Mouse (Mus musculus) embryonic fibroblast, embryonic 13.5 days (primary cell): Measurements from ENCODE around the gene Tdrd7. TPM values are rescaled to one million over a fixed set of nuclear protein-coding genes. Genes with fewer than 3 reads are reported as not detected.

Experiments used
- H3K27ac ChIP-seq: 2 replicates; pipeline ENCODE4 v1.5.1; 2012; ENCODE audit warnings: low read length, control low read depth, inconsistent platforms; ENCODE audit not compliant: insufficient read depth
- H3K4me1 ChIP-seq: 2 replicates; pipeline ENCODE4 v1.6.1; 2011; ENCODE audit warnings: low read length; ENCODE audit not compliant: control insufficient read depth, insufficient read depth
- H3K4me3 ChIP-seq: 2 replicates; pipeline ENCODE4 v1.5.1; 2011; ENCODE audit warnings: mild to moderate bottlenecking, control low read depth, low read length; ENCODE audit not compliant: insufficient read depth
- CTCF ChIP-seq: IDR thresholded peaks from 2 replicates; pipeline ENCODE4 v1.5.1; 2011; ENCODE audit warnings: mild to moderate bottlenecking, control low read depth, low read length, moderate library complexity, borderline replicate concordance; ENCODE audit not compliant: insufficient read depth
- POLR2A ChIP-seq: IDR thresholded peaks from 2 replicates; pipeline ENCODE4 v1.6.1; 2011; ENCODE audit warnings: low read depth, mild to moderate bottlenecking, control low read depth, low read length, moderate library complexity
- polyA plus RNA-seq: library from polyadenylated mRNA; stranded (reverse); fragments of >200 nt; gene quantifications from 2 replicates; pipeline ENCODE4 v1.2.4, GENCODE M21; 2011; ENCODE audit warnings: low read depth; ENCODE audit not compliant: missing spikeins, insufficient read length

Tdrd7 gene
- polyA plus RNA-seq, 1 experiment: 22.0 TPM

- TF ChIP-seq POLR2A (no peak), CTCF (no peak)
- H3K27ac ChIP-seq: no peak overlapping the region
- no peaks in the 10 kb centered on the region for H3K4me1 ChIP-seq
- no peak overlapping the region for H3K4me3 ChIP-seq
These were observed 96.3 kb downstream of the Tdrd7 start for GRCm38 (mm10) chr4:46061259-46061962.

- no peak overlapping the region for H3K27ac ChIP-seq
- no peaks in the 10 kb centered on the region for H3K4me1 ChIP-seq
- H3K4me3 ChIP-seq: no peak overlapping the region
- no peak for TF ChIP-seq POLR2A
These were observed 98.7 kb downstream of the Tdrd7 start for GRCm38 (mm10) chr4:46063841-46064240.

GRCm38 (mm10) chr4:46064263-46064662 is 99.1 kb downstream of the Tdrd7 start:
- TF ChIP-seq POLR2A (no peak), CTCF (no peak)
- Histone ChIP-seq H3K27ac (no peak overlapping the region), H3K4me3 (no peak overlapping the region), H3K4me1 (no peaks in the 10 kb centered on the region)

DNA sequence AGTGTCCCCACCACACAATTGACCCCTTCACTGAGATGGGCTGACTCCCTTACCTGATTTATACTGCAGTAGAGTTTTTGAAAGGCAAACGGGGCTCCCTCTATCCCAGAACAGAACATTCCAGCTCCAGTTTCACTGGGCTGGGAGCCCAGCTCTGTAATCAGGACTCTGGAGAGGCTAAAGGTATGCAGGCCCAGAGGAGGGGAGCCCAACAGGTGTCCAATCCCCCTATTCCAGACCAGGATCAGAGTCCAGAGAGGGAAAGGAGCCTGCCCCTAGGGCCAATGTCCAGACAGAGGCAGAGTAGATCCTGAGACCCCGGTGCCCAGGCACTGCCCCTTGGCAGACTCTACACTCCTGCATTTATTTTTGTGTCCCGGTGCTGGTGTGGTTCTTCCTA is 99.8 kb downstream of the Tdrd7 start:
- no peak for TF ChIP-seq POLR2A
- no peak for TF ChIP-seq CTCF
- Histone ChIP-seq H3K4me1 (no peaks in the 10 kb centered on the region), H3K27ac (no peak overlapping the region), H3K4me3 (no peak overlapping the region)

DNA sequence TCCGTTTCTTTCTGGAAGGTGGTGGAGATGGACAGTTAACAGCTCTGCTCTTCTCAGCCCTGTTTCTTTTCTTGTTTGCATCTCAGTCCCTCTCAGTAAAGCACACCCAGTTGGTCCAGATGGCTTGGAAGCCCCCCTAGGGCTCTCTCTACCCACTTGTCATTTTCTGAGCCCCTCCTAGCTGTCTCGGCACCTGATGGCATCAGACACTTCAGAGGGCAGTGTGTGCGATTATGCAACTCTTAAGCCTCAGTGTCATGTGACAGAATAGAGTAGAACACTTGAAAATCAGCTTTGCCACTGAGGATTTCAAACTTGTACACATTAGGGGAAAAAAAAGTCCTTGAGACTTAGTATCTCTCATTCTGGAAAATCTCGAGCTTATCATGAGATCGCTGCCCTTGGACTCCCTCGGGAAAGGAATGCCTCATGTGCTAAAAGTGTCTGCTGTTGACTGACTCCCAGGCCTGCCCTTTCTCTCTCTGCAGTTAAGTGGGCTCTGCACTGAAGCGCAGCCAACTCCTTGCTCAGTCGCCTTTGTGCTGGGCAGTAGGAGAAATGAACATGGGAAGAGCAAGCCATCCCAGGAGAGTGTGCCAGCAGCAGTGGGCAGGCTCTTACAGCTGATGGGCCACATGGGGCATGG is 100.7 kb downstream of the Tdrd7 start:
- no peak for TF ChIP-seq CTCF
- no peak for TF ChIP-seq POLR2A
- H3K4me3 ChIP-seq: no peak overlapping the region
- H3K4me1 ChIP-seq: no peaks in the 10 kb centered on the region
- H3K27ac ChIP-seq: no peak overlapping the region

DNA sequence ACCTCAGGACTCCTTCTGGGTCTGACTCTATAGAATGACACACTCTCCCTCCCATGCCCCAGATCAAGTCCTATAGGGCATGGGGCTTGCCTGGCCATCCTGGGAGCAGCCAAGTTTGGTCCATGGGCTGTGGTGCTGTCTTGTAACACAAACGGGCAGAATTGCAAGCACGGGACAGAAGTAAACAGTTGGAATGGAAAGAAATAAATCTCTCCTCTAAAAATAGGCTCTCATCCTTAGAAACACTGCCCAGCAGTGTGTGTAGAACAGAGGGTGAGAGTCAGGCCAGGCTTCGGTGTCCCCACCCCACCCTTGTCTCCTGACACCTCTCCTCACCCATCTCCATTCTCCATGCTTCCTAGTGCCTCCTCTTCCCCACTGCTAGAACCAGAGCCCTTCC is 102.9 kb downstream of the Tdrd7 start:
- H3K4me3 ChIP-seq: no peak overlapping the region
- H3K4me1 ChIP-seq: no peaks in the 10 kb centered on the region
- TF ChIP-seq CTCF (no peak), POLR2A (no peak)
- no peak overlapping the region for H3K27ac ChIP-seq

- H3K4me1 ChIP-seq: no peaks in the 10 kb centered on the region
- no peak for TF ChIP-seq CTCF
- no peak for TF ChIP-seq POLR2A
- no peak overlapping the region for H3K4me3 ChIP-seq
- no peak overlapping the region for H3K27ac ChIP-seq
These were observed 103.4 kb downstream of the Tdrd7 start for GRCm38 (mm10) chr4:46068573-46068972.

DNA sequence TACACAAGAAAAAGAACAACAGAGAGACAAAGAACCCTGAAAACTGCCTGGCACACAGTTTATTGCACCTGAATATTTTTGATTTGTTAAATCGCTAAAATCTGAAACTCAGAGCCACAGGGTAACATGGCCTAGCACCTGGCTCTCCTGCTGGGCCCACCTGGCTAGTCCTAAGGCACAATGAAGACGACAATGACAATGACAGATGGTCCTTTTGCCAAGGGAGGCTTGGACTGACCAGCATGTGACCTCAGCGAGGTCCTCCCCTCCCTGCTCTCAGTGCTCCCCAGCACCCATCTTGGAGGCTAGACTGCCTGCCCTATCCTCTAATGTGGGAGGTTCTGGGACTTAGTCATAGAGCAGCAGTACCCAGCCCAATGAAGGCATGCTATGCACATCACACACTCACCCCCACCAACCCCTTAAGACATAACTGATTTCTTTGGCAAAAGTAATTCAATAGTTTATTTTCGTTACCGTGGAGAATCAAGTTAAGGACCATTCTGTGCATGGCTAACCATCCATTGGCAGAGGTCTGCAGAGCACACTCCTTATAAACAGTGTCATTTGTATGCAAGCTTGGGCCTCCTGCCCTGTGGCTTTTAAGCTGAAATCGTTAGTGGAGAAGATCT is 104.8 kb downstream of the Tdrd7 start:
- TF ChIP-seq POLR2A (no peak), CTCF (no peak)
- peaks cover 2% of the 10 kb centered on the region; the same call in 1 of the 2 replicates for H3K4me1 ChIP-seq
- no peak overlapping the region for H3K4me3 ChIP-seq
- H3K27ac ChIP-seq: no peak overlapping the region

- Histone ChIP-seq H3K4me1 (peaks cover 2% of the 10 kb centered on the region; the same call in 1 of the 2 replicates), H3K27ac (no peak overlapping the region)
- no peak for TF ChIP-seq POLR2A
- TF ChIP-seq CTCF: no peak
These were observed 107.5 kb downstream of the Tdrd7 start for GRCm38 (mm10) chr4:46072631-46073030.

DNA sequence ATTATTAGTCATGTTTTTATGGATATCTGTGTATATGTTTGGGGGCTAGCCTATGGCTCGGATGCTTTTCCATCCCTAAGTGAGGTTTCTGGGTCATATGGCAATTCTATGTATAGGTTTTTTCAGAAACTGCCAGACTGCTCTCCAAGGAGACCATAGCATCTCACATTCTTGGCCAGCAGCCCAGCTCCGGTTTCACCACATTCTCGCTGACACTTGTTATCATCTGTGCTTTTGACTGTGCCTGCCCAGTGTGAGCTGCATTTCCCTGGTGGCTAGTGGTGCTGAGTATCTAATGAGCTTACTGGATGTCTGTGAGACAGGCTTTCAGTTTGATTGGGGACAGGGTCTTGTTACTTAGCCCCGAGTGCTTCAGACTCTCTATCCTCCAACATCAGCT is 108.6 kb downstream of the Tdrd7 start:
- no peak overlapping the region for H3K27ac ChIP-seq
- TF ChIP-seq CTCF (no peak), POLR2A (no peak)
- H3K4me1 ChIP-seq: peaks cover 2% of the 10 kb centered on the region; the same call in 1 of the 2 replicates
- no peak overlapping the region for H3K4me3 ChIP-seq

More at GRCm38 (mm10) chr4:46072631-46073030, 107.5 kb downstream of the Tdrd7 start:
- H3K4me3 ChIP-seq: no peak overlapping the region
